Mouse (Mus musculus) limb, embryonic 12.5 days (tissue): ENCODE data around the gene Tjp1. TPM values are rescaled to one million over a fixed set of nuclear protein-coding genes. Genes with fewer than 3 reads are reported as not detected.

Experiments
- ATAC-seq: fragments of 200-750 bp; cut with Nextera tagmentation; 2 replicates; pipeline ENCODE4 v1.8.0; 2017; ENCODE audit warnings: low read depth, moderate TSS enrichment; ENCODE audit not compliant: insufficient number of reproducible peaks, insufficient read depth, low FRiP score, low TSS enrichment
- H3K27ac ChIP-seq: fragments of 300-500 bp; sonication (generic); 2 replicates; pipeline ENCODE4 v1.5.1; 2016; ENCODE audit warnings: mild to moderate bottlenecking, moderate library complexity
- H3K27me3 ChIP-seq: fragments of 300-500 bp; sonication (generic); 2 replicates; pipeline ENCODE4 v1.6.1; 2016; ENCODE audit warnings: mild to moderate bottlenecking, moderate library complexity
- H3K36me3 ChIP-seq: fragments of 300-500 bp; sonication (generic); 2 replicates; pipeline ENCODE4 v1.6.1; 2016; ENCODE audit warnings: mild to moderate bottlenecking, moderate library complexity
- H3K4me1 ChIP-seq: fragments of 300-500 bp; sonication (generic); replicated peaks from 2 replicates; pipeline ENCODE4 v1.6.1; 2016
- H3K4me2 ChIP-seq: fragments of 300-500 bp; sonication (generic); 2 replicates; pipeline ENCODE4 v1.6.1; 2016; ENCODE audit warnings: mild to moderate bottlenecking, moderate library complexity
- H3K4me3 ChIP-seq: fragments of 300-500 bp; sonication (generic); replicated peaks from 2 replicates; pipeline ENCODE4 v1.5.1; 2016; ENCODE audit warnings: mild to moderate bottlenecking
- H3K9ac ChIP-seq: fragments of 300-500 bp; sonication (generic); replicated peaks from 2 replicates; pipeline ENCODE4 v1.6.1; 2016; ENCODE audit warnings: mild to moderate bottlenecking, moderate library complexity
- H3K9me3 ChIP-seq: fragments of 300-500 bp; sonication (generic); 2 replicates; pipeline ENCODE4 v1.6.1; 2016; ENCODE audit warnings: mild to moderate bottlenecking, moderate library complexity
- WGBS: fragments of 180-500 bp; shearing (Covaris S2); methylation state at CpG from one replicate; pipeline ENCODE4 v1.1.7; 2016; 5-methylcytosine and 5-hydroxymethylcytosine counted together
- polyA plus RNA-seq: library from polyadenylated mRNA; unstranded; fragments of >200 nt; fragmentation: Nextera tagmentation; extraction: Ambion mirVana; gene quantifications from 2 replicates; pipeline ENCODE4 v1.2.1, GENCODE M21; 2016

The Tjp1 gene
- polyA plus RNA-seq, 1 experiment from 2014 or later: 25.6 TPM

DNA sequence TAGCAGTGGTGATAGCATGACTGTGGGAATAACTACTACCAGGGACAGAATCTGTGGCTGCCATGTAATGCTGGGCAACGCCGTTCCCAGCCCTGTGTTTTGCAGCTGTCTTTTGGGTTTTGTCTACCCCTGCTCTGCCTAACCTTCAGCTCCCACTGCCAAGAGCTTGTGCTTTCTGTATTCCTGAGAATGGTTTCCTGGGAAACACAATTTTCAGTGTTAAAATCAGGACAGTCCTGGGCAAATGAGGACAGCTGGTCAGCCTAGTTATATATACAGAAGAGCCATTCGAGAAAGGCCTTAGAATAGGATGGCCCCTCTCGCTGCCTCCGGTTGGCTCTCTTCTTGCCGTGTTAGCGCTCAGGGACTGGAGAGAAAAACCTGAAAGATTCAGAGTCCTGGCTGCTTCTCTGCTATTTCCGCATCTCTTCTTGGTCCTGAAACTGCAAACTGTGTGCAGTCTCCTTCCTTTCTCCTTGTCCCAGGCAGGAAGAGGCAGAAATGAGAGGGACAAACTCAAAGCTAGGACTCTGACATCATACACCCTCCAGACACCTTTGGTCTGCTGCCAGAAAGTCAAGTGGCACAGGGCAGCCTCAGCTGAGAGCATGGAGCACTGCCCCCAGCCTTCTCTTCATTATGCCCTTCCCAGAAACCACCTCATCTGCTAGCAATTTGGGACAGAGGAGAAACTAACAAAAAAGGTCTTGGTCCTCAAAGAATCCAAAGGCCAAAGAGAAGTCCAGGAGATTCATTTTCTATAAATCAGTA lies 139.2 kb downstream of the Tjp1 start:
- no peaks in the 10 kb centered on the region for H3K36me3 ChIP-seq
- no peaks in the 10 kb centered on the region for H3K9me3 ChIP-seq
- peaks cover 2% of the 10 kb centered on the region for H3K4me1 ChIP-seq
- H3K9ac ChIP-seq: no peak overlapping the region
- ATAC-seq: no peak
- H3K4me2 ChIP-seq: no peak overlapping the region
- H3K27me3 ChIP-seq: no peaks in the 10 kb centered on the region
- no peak overlapping the region for H3K4me3 ChIP-seq
- no peak overlapping the region for H3K27ac ChIP-seq
- WGBS: 91% methylated on average over 8 of the region's 8 CpGs

DNA sequence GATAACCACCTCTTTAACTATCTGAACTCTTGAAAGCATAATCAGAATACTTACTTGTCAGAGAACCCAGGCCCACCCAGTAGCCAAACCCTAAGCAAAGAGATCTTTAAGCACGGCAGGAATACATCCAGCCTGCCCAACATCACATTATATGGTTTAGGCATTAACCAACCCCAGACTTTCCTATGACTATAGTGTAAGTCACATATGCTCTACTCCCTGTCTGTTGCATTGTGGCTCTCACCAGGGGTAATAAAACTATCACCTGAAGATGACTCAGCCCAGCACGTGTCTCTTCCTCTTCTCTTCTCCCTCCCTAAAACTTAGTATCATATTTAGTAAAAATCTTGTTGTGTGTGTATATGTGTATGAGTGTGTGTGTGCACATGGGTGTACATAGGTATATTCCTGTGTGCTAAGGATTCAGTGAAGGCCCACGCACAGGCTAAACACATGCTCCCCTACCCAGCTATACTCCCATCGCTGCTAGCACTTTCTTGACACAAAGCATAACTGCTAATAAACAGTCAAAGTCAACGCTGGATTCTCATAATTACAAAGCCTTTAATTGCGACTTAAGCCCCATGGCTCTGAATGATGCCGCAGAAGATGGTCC lies 139.9 kb downstream of the Tjp1 start:
- Histone ChIP-seq H3K27ac (no peak overlapping the region), H3K4me1 (no peaks in the 10 kb centered on the region), H3K36me3 (no peaks in the 10 kb centered on the region), H3K27me3 (no peaks in the 10 kb centered on the region), H3K4me2 (no peak overlapping the region), H3K9ac (no peak overlapping the region), H3K4me3 (no peak overlapping the region), H3K9me3 (no peaks in the 10 kb centered on the region)
- ATAC-seq: no peak
- WGBS: 75% methylated on average over 7 of the region's 7 CpGs

DNA sequence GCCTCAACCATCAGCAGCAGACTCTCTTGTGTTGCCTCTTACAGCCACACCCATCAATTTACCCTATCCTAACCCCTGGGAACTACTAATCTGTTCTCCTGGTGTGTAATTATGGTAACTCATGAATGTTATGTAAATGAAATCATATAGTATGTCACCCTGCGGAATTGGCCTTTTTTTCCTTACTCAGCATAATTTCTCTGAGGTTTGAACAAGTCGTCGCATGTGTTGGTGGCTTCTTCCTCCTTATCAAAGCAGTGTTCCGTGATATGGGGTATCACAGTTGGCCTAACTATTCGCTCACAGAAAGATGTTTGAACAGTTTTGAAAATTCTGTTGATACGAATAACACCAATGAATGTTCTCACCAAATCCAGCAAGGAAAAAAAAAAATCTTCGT lies 142.8 kb downstream of the Tjp1 start:
- Histone ChIP-seq H3K4me3 (no peak overlapping the region), H3K9me3 (no peaks in the 10 kb centered on the region), H3K4me2 (no peak overlapping the region), H3K9ac (no peak overlapping the region), H3K36me3 (no peaks in the 10 kb centered on the region), H3K27ac (no peak overlapping the region), H3K27me3 (no peaks in the 10 kb centered on the region), H3K4me1 (peaks cover 5% of the 10 kb centered on the region; the same call in 1 of the 2 replicates)
- WGBS: 94% methylated on average over 7 of the region's 7 CpGs
- no peak for ATAC-seq

DNA sequence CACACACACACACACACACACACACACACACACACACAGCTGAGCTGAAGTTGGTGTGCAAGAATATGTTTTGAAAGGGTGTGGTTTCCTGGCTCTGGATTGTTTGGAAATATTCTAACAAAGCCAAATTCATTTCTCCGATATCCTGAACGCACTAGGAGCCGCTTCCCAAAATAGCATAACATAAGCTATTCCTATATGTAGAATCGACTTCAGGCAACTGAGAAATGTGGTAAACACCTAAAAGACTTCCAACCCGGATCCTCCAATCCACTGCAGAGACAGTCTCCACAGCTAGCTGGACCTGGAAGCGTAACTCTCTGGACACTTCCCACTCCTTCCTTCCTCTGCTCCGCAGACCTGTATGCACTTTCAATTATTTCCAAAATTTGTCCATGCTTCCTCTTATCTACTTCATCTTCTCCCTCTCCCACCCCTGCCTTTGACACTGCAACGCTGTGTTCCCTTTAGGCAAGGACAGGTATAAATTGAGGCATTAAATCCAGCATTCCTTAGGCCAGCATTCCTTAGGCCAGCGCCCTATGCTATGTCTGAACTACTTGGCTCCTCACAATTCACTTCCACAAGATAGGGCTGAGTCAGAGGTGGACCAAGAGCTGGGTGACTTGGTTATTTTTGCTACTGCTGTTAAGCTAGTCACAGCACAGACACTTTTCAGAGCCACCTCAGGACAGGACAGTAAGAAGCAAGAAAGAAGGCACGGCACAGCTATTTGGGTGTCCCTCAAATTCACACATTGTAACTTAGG lies 144.9 kb downstream of the Tjp1 start:
- Histone ChIP-seq H3K9ac (no peak overlapping the region), H3K4me2 (no peak overlapping the region), H3K36me3 (no peaks in the 10 kb centered on the region), H3K27ac (no peak overlapping the region), H3K4me3 (no peak overlapping the region), H3K4me1 (peaks cover 5% of the 10 kb centered on the region; the same call in 1 of the 2 replicates), H3K9me3 (no peaks in the 10 kb centered on the region), H3K27me3 (no peaks in the 10 kb centered on the region)
- 80% methylated on average over 10 of the region's 10 CpGs for WGBS
- no peak for ATAC-seq

DNA sequence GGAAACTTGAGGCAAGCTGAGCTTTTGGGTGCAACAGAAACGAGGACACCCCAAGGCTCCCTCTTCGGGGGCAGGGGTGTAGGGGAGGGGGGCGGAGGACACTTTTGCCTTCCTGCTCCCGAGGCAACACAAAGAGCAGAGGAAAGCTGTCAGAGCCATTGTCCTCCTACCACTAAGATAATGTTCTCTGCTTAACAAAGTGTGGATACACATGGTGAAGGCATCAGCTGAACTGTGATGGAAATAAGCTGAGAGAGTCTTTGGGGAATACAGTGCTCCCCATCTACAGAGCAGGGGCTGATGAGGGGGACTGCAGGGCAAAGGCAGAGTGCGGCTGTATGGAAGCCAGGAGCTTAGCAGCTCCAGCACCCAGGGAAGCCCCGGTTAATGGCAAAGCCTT lies 145.7 kb downstream of the Tjp1 start:
- Histone ChIP-seq H3K36me3 (no peaks in the 10 kb centered on the region), H3K4me2 (no peak overlapping the region), H3K27ac (no peak overlapping the region), H3K9me3 (no peaks in the 10 kb centered on the region), H3K4me1 (peaks cover 5% of the 10 kb centered on the region; the same call in 1 of the 2 replicates), H3K9ac (no peak overlapping the region), H3K4me3 (no peak overlapping the region), H3K27me3 (no peaks in the 10 kb centered on the region)
- WGBS: 36% methylated on average over 6 of the region's 6 CpGs
- no peak for ATAC-seq

DNA sequence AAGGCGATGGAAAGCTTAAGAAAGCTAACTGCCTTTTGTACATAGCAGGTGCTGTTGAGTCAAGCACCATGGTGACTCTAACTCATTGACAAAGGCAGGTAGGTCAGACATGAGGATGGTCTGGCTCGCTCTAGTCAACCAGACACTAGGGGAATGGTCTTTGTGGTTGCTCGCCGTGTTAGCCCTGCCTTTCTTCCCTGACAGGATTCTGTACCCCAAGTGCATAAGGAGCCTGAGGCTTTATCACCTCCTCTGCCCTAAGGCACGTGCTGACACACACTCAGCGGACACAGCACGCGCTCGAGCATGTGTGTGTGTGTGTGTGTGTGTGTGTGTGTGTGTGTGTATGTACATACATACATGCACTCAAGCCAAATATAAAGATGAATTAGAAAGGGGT lies 146.9 kb downstream of the Tjp1 start:
- Histone ChIP-seq H3K27me3 (no peaks in the 10 kb centered on the region), H3K36me3 (no peaks in the 10 kb centered on the region), H3K4me2 (no peak overlapping the region), H3K9ac (no peak overlapping the region), H3K4me3 (no peak overlapping the region), H3K4me1 (peaks cover 5% of the 10 kb centered on the region; the same call in 1 of the 2 replicates), H3K9me3 (no peaks in the 10 kb centered on the region), H3K27ac (no peak overlapping the region)
- 88% methylated on average over 9 of the region's 9 CpGs for WGBS
- no peak for ATAC-seq

DNA sequence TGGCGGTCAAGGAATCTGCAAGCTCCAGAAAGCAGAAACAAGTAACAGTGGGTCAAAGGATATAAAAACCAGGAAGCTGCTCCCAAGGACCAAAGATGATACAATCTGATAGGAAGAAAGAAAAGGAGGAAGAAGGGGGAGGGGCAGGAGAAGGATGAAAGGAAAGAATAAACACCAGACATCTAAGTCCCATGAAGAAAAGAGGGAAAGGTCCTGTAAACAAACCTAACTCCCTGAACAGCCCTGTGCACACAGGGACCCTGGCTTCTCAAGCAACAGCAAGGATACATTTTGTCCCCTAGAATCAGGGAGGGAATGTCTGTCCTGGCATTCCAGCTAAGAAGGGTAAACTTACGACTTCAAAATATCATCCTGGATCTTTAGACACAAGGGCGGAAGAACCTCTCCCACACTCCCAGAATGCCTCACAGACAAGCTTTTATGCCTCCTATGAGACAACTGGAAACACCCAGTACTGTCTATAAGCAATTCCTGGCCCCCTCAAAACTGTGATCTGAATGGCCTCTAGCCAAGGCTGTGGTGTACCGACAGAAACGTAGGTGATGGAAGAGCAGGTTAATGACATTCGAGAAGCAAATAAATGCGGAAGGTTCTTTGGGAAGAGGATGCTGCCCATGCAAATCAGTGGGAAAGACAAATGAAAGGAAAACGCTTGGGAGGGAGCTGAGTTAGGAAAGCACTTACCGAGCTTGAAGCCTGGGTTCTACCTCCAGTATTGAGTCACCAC lies 148.6 kb downstream of the Tjp1 start:
- no peaks in the 10 kb centered on the region for H3K36me3 ChIP-seq

DNA sequence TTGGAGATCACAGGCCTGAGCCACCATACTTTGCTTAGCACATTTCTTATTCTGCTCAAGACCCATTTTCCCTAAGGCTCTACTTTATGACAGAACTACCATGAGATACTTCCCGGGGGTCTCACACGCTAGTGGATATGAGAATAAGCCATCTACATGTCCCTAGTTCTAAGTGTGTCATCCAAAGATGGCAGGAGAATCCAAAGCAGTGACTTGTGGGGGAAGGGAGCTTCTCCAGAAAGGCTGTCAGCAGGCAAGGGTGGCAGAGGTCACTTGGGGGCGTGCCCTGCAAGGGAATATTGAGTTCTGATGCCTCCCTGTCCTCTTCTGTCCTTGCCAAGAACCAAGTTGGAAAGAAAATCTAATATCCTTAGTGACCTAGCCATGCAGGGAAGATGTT lies 150.1 kb downstream of the Tjp1 start:
- Histone ChIP-seq H3K9ac (no peak overlapping the region), H3K36me3 (no peaks in the 10 kb centered on the region), H3K27me3 (no peaks in the 10 kb centered on the region), H3K4me1 (peaks cover 5% of the 10 kb centered on the region; the same call in 1 of the 2 replicates), H3K9me3 (no peaks in the 10 kb centered on the region), H3K4me3 (no peak overlapping the region), H3K27ac (no peak overlapping the region), H3K4me2 (no peak overlapping the region)
- no peak for ATAC-seq
- 81% methylated on average over 3 of the region's 3 CpGs for WGBS

More for the DNA sequence above, 148.6 kb downstream of the Tjp1 start:
- 56% methylated on average over 9 of the region's 9 CpGs for WGBS
- no peaks in the 10 kb centered on the region for H3K9me3 ChIP-seq
- no peaks in the 10 kb centered on the region for H3K27me3 ChIP-seq
- no peak for ATAC-seq
- no peak overlapping the region for H3K4me2 ChIP-seq
- H3K4me1 ChIP-seq: peaks cover 5% of the 10 kb centered on the region; the same call in 1 of the 2 replicates
- no peak overlapping the region for H3K9ac ChIP-seq
- H3K27ac ChIP-seq: no peak overlapping the region
- H3K4me3 ChIP-seq: no peak overlapping the region

DNA sequence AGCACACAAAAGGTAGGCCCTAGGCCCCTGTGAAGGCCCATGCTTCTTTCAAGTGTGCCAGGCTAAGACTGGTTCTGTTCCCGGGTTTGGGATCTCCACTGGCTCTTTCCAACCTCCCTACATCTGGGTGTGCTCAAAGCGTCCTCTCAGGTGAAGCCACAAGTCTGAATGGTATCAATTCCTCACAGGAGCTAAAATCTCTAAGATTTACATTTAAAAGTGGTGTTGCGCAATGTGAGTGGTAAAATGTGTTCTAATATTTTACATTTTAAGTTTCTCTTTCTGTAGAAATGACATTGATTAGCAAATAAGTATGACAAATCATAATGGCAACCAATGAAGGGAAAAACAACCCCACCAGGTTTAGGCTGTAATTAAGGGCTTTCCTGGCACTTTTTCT lies 152.0 kb downstream of the Tjp1 start:
- no peaks in the 10 kb centered on the region for H3K27me3 ChIP-seq
- no peaks in the 10 kb centered on the region for H3K9me3 ChIP-seq
- 0 out of 2 replicates have a peak, but pooled peaks cover 3% of the 10 kb centered on the region for H3K4me1 ChIP-seq
- no peak overlapping the region for H3K4me3 ChIP-seq
- no peak overlapping the region for H3K27ac ChIP-seq
- no peak for ATAC-seq
- no peak overlapping the region for H3K9ac ChIP-seq
- 88% methylated on average over 3 of the region's 3 CpGs for WGBS
- H3K36me3 ChIP-seq: no peaks in the 10 kb centered on the region
- H3K4me2 ChIP-seq: no peak overlapping the region

DNA sequence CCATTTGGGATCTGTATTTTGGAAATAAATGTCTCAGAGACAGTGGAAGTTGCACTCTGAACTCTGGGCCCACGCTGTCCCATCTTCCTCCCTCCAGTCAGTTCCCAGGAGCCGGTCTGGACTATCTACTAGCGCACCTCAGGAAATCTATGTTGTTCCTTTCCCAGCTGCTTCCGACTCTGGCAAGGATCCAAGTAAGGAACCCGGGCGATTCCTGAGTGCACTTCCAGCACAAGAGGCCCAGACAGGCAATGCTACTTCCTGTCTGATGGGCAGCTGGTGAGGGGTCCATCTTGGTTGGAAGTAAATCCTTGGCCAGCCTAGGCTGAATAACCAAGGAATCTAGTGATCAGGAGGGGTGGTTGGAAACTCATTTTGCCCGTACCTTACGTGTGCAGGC lies 152.4 kb downstream of the Tjp1 start:
- Histone ChIP-seq H3K4me3 (no peak overlapping the region), H3K9me3 (no peaks in the 10 kb centered on the region), H3K27me3 (no peaks in the 10 kb centered on the region), H3K4me2 (no peak overlapping the region), H3K9ac (no peak overlapping the region), H3K4me1 (peaks cover 3% of the 10 kb centered on the region; the same call in 1 of the 2 replicates), H3K36me3 (no peaks in the 10 kb centered on the region), H3K27ac (no peak overlapping the region)
- WGBS: 78% methylated on average over 8 of the region's 8 CpGs
- no peak for ATAC-seq

DNA sequence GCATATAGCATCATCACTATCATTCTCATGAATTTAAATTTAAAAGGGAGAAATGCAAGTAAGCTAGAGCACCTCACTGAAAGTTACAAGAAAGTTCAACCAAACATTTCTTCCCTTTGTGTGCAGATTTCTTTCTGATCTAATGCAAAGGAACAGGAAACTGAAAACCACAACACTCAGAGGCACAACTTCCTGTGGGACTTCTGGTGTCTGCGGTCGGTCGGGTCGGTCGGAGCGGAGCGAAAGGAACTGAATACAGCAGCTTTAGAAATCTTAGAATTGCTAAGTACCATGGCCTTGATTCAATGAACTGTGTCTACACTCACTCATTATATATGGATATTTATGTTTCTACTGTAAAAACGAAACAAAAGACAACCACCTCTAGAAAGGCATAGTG lies 154.2 kb downstream of the Tjp1 start:
- Histone ChIP-seq H3K27me3 (no peaks in the 10 kb centered on the region), H3K4me3 (no peak overlapping the region), H3K9me3 (no peaks in the 10 kb centered on the region), H3K36me3 (no peaks in the 10 kb centered on the region), H3K9ac (no peak overlapping the region), H3K4me2 (no peak overlapping the region), H3K4me1 (peaks cover 13% of the 10 kb centered on the region), H3K27ac (no peak overlapping the region)
- 86% methylated on average over 8 of the region's 8 CpGs for WGBS
- no peak for ATAC-seq
